Mouse (Mus musculus) lung, postnatal 36 days (tissue): ENCODE measurements around the gene Rbbp9.

Experiments
- DNase-seq: peaks from one replicate; pipeline ENCODE4 v3.0.0; 2022; ENCODE audit warnings: mixed read lengths

Gene Rbbp9

GRCm38 (mm10) chr2:144550529-144550928, at the start of gene Rbbp9:
Gene Rbbp9 (minus strand): TSS chr2:144550869.
- DNase-seq = peak; percentile 71

DNA sequence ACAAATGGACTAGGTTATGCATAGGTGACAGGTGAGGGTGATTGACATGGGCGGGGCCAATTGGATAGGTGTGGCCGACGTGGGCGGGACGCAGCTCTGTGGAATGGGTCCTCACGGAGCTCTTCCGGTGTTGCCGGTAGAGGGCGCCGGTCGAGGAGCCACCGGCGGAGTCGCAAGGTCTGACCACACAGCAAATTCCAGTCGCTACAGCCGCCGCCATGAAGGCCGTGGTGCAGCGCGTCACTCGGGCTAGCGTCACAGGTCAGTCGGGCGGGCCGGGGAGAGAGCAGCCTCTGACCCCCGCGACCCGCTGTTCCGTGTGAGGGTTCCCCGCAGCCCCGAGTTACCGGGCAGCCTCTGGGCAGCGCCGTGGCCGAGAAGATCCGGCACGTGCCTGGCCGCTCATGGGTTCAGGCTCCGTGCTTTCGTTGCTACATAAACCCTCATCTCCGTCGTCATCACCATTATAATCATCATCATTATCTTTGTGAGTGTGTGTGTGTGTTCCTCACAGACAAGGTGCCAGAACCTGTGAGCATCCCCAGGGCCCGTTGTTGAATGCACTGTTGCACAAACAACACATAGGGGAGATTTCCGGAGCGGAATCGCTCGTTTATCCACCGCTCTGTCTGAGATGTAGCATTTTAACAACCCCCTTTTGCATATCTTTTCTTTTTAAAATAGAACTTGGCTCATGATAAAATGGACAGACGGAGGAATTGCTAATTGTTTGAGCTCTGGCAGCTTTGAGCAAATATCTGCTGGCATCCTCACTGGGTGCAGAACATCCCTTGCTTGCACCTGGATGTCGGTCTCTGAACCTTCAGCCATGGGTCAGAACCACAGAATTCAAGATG, 49.4 kb upstream of the Rbbp9 start, which contains the start of gene Dtd1:
Gene Dtd1, plus strand, starts transcription at position 67 of the 857 bp plus-strand sequence.
- peak; percentile 96 for DNase-seq

DNA sequence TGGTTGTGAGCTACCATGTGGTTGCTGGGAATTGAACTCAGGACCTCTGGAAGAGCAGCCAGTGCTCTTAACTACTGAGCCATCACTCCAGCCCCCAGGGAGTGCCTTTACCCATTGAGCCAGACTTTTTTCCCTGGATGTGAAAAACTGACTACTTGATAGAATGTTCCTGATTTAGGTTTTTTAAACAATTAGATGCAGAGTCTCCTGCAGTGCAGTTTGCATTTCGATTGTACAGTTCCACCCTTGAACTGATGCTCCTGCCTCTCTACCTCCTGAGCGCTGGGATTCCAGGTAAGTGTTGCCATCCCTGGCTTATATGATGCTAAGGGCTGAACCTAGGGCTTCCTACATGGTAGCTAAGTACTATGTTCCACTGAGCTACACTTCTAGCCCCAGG, 47.3 kb upstream of the Rbbp9 start:
- DNase-seq = no peak

GRCm38 (mm10) chr2:144593951-144594651, 43.4 kb upstream of the Rbbp9 start, which contains the start of gene Smim26:
Gene Smim26 (plus strand): TSS chr2:144594054.
- peak; percentile 91 for DNase-seq

GRCm38 (mm10) chr2:144593036-144593435, 42.4 kb upstream of the Rbbp9 start:
- peak; percentile 3 for DNase-seq

GRCm38 (mm10) chr2:144588723-144589122, 38.1 kb upstream of the Rbbp9 start:
- no peak for DNase-seq

GRCm38 (mm10) chr2:144555820-144556552, 5.3 kb upstream of the Rbbp9 start, which contains the start of gene Sec23b:
Gene Sec23b (plus strand): TSS chr2:144556229.
- peak; percentile 99 for DNase-seq

DNA sequence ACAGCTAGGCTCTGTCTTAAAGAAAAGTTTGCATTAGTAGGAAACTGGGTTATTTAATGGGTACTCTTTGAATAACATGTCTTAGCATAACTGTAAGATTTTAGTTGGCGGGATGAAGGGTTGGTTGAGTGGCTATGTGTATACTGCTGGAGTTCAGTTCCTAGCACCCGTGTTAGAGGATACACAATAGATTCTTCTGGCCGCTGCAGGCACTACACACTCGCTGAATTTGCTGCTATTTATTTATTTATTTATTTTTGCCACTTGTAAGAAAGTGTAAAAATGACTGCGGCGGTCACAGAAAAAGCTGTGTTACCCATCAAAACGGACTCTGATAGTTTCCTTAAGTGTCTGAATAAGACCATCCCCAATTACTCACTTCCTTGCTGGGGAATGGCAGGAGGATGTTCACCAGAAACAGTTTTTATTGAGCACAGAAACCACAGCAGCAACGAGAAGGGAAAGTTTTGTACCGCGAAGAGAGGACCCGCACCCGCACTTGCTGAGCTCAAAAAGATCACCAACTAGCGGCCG, 4.7 kb upstream of the Rbbp9 start:
- no peak for DNase-seq

- no peak for DNase-seq
Observed at GRCm38 (mm10) chr2:144553905-144554304, 3.2 kb upstream of the Rbbp9 start.

DNA sequence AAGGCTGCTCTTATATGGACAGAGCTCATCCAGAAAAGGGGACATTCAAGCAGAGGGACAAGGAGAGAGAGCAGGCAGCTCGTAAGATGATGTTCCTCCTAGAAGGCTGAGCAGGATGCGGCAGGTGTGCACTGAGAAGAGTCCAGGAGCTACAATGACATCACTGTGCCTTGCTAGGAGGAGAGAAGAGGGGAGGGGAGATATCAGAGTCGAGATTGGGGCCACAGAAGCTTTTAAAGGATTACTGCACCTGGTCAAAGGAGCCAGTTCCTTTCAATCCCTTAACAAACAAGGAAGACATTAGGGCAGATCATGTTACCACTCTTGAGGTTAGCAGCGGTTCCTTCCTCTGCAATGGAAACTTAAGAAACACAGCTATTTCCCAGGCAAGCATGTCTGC, 3.1 kb downstream of the Rbbp9 start:
- no peak for DNase-seq

DNA sequence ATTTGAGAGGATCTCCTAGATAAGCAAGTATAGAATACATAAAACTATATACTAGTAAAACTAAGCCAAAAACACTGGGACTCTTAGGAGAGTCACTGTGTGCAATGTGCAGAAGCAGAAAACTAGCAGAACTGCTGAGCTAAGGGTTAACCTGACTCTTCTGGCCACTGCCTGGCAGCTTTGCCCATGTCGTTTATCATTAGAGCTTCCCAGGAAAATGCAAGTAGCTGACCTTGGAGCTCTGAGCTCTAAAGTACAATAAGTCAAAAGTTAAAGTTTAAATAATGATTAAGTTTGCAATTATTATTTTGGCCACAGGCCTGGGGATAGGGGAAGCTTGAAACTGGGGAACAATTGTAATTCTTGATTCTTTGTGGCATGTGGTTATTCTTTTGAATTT, 5.2 kb downstream of the Rbbp9 start:
- no peak for DNase-seq

GRCm38 (mm10) chr2:144545061-144545460, 5.6 kb downstream of the Rbbp9 start:
- DNase-seq = no peak

GRCm38 (mm10) chr2:144544630-144545029, 6.0 kb downstream of the Rbbp9 start:
- DNase-seq = peak; percentile 33

DNA sequence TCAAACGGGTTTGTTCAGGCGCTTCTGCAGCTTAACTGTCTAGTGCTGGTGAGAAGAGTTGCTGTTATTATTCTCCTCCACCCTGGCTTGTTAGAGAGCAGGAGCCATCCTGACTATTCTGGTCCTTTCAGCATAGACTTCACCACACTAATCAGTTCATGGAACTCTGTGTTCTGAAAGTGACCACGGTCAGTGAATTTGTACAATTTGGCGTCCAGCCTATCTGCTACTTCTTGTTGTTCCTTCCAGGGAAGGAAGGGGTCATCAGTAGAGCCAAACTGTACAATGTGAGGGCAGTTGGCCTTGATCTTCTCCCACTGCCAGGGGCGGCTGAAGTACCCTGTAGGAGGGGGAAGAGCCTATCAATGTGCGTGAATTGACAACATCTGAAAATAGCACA, 7.0 kb downstream of the Rbbp9 start:
- DNase-seq = no peak

- no peak for DNase-seq
Observed at GRCm38 (mm10) chr2:144541246-144541645, 9.4 kb downstream of the Rbbp9 start.

DNA sequence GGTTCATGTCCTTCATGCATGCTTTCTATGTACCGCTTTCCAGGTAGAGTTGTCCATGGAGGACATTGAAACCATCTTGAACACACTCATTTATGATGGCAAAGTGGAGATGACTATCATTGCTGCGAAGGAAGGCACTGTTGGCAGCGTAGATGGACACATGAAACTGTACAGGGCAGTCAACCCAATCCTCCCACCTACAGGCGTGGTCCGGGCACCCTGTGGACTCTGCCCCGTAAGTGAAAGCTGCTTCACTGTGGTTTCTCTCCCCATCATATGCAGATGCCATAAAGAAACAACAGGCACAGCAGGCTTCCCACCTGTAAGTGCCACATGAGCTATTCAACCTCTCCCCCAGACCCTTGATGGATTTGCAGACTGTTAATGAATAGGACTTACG, 13.5 kb downstream of the Rbbp9 start:
- DNase-seq = no peak

DNA sequence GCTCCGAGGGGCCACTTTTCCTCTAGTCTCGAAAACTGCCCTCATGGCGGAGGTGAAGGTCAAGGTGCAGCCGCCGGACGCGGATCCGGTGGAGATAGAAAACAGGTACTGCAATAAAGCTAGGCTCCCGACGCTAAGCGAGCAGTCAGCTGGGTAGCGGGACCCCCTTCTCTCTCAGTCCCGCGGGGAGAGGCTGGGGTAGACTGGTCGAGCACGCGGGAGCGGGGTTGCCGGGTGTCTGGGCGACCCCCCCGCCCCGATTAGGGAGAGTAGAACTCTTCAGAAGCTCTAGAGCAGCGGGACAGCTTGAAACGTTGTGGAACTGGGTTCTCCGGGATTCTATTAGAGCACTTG, 22.9 kb downstream of the Rbbp9 start:
- no peak for DNase-seq

- peak; percentile 99 for DNase-seq
Observed at GRCm38 (mm10) chr2:144526981-144527820, 23.5 kb downstream of the Rbbp9 start, which contains the start of the genes Dzank1 and Polr3f. Gene Dzank1 (minus strand): TSS chr2:144527414. Gene Polr3f (plus strand): TSS chr2:144527718.

DNA sequence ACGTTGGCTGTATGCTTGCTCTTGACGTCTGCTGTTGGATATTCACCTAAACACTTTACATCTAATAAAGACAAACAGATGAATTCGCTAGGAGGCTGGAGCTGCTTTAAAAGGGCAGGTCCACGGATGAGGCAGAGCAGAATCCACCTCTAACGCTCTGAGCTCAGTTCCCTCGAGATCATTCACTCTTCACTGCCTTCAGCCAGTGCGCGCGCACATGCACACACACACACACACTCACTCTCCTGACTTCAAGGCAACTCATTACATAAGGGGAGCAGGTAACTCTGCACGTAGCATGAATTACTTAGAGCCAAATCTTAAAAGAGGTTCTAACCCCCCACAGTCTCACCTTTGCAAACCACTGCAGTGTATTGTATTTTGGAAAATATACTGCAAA, 24.8 kb downstream of the Rbbp9 start:
- DNase-seq = no peak

DNA sequence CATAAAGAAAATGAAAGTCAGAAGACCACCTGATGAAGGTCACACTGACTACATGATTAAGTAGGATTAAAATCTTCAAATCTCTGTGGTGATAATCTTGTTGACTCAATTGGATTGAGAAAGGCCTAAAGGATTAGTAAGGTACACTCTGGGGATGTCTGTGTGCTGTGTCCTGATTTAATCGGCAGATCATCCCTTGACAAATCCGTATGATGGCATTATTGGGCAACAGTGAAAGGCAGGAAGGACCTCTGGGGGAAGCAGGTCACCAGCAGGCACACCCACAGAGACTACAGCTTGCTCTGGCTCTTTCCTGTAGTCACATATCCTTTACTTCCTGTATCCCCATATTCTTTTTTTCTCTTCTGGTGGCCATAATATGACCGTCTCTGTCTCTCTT, 30.9 kb downstream of the Rbbp9 start:
- DNase-seq = no peak

- no peak for DNase-seq
Observed at GRCm38 (mm10) chr2:144514619-144515018, 36.0 kb downstream of the Rbbp9 start.

DNA sequence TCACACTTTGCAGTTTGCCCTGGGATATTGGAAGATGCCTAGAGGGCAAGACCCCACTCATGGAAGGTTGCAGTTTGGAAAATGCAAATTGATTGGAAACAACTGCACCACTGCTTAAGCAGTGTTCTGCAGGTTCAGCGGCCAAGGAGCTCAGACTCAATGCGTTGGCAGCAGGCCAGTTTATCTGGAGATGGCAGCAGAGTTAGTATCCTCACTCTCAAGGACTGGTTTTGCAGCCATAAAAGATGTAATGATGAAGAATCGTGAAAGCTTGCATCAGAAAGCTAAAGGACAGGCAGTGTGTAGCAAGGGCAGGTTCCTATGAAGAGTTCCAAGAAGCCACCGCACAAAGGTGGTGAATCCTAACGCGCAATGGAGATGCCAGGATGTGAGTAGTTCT, 48.5 kb downstream of the Rbbp9 start:
- DNase-seq = no peak
